Mouse (Mus musculus): ENCODE results near the gene Gtpbp6. TPM values are rescaled to one million over a fixed set of nuclear protein-coding genes. Genes with fewer than 3 reads are reported as not detected.
"Not testable (repeated sequence)": the region's sequence is repeated elsewhere in the genome, so short reads cannot be mapped to it uniquely, and the experiment has no call there.

Gene Gtpbp6
- 36.4 and 39.2 TPM in 2 replicates for polyA plus RNA-seq (2015; fragmentation: Nextera tagmentation; extraction: Ambion mirVana)

DNA sequence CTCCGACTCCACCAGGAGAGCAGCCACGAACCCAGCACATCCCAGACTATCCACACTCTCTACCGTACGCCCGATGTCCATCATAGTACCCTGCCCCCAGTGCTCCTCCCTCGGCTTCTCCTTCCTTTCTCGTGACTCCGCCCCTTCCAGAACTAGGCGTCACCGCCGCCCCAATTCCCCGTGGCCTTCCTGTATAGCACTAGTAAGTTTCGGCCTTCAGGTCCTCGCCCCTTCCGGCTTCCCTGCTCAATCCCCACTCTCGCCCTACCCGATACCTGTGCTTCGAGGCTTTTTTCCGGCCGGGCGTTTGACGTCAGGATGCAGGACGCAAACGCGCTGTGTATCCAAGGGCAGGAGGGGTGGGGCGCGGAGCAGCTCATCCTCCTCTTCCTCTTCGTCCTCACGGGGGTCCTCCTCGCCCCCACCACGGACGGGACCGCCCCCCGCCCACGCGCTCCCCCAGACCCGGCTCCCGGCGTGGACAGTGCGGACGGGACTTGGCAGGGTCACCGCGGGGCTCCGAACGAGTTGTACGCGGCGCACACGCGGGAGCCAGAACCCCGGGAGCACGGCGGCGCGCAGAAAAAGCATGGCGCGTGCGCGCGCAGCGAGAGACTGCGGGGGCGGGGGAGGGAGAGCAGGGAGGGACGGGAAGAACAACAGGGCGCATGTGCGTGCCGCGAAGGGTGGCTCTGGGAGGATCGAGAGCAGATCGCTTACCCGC lies at the start of gene Gtpbp6:
Gene Gtpbp6 (minus strand): TSS at position 617 of the 724 bp plus-strand sequence.
- peak; percentile 93 for ATAC-seq (ENCODE audit: low FRiP score, low TSS enrichment)
- under 1% methylated on average over 68 of the region's 71 CpGs for WGBS
- peaks cover 14% of the 10 kb centered on the region; the same call in 1 of the 2 replicates for H3K4me1 ChIP-seq (ENCODE audit: insufficient read depth, low read length)
- 0 out of 2 replicates have a peak, but pooled peaks cover 8% of the 10 kb centered on the region for H3K9me3 ChIP-seq (ENCODE audit: low read length)
- H3K9ac ChIP-seq (replicated peaks; ENCODE audit: low read length): peak within 1 kb of the TSS; percentile 84
- no peaks in the 10 kb centered on the region for H3K27me3 ChIP-seq (ENCODE audit: insufficient read depth, low read length)
- peak within 1 kb of the TSS; percentile 99 for H3K27ac ChIP-seq (ENCODE audit: low read length)
- H3K4me3 ChIP-seq (ENCODE audit: low read length): peak within 1 kb of the TSS; percentile 74
- peak within 1 kb of the TSS; percentile 76 for H3K4me2 ChIP-seq (replicated peaks; ENCODE audit: low read depth, low read length)
- H3K36me3 ChIP-seq (ENCODE audit: insufficient read depth, low read length): peaks cover 39% of the 10 kb centered on the region

DNA sequence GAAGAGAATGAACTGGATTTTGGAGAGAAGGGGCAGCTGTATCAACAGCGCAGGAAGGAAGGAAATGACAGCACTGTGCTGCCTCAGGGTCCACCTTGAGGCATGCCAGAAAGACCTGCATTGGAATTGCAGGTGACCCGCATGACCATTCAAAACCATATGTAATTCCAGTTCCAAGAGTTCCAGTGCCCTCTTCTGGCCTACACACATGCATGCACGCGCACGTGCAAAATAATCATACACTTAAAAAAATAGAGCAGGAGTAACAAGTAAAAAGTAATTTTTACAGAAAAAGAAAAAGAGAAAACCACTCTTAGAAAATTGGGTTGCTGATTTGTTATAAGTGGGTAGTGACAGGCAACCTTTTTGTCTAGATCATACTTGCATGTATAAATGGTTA lies 35.0 kb upstream of the Gtpbp6 start:
- H3K9me3 ChIP-seq (ENCODE audit: low read length): no peaks in the 10 kb centered on the region
- H3K4me1 ChIP-seq (ENCODE audit: insufficient read depth, low read length): no peaks in the 10 kb centered on the region
- H3K9ac ChIP-seq (replicated peaks; ENCODE audit: low read length): no peak overlapping the region
- H3K4me3 ChIP-seq (ENCODE audit: low read length): no peak overlapping the region
- 88% methylated on average over 5 of the region's 5 CpGs for WGBS
- H3K27me3 ChIP-seq (ENCODE audit: insufficient read depth, low read length): no peaks in the 10 kb centered on the region
- H3K27ac ChIP-seq (ENCODE audit: low read length): no peak overlapping the region
- no peak for ATAC-seq (ENCODE audit: low FRiP score, low TSS enrichment)
- H3K36me3 ChIP-seq (ENCODE audit: insufficient read depth, low read length): peaks cover 44% of the 10 kb centered on the region
- H3K4me2 ChIP-seq (replicated peaks; ENCODE audit: low read depth, low read length): no peak overlapping the region

DNA sequence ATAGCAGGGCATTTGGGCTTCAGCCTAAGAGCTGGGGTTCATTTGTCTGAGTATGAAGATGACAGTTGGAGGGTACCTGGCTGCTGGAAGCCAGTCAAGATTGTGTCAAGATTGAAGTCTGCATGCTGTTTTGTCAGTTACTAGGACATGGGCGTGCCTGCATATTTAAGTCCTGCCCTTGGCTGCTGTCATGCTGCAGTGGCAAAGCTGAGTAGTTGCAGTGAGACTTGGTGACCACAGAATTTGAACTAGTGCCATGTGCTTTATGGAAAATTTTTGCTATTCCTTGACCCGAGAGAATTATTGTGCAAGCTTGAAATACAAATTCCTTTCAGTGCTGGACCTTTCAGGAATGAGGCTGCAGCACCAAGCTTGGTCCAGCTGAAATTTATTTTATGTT lies 34.3 kb upstream of the Gtpbp6 start:
- no peak overlapping the region for H3K27ac ChIP-seq (ENCODE audit: low read length)
- no peak for ATAC-seq (ENCODE audit: low FRiP score, low TSS enrichment)
- no peak overlapping the region for H3K4me2 ChIP-seq (replicated peaks; ENCODE audit: low read depth, low read length)
- no peaks in the 10 kb centered on the region for H3K9me3 ChIP-seq (ENCODE audit: low read length)
- no peaks in the 10 kb centered on the region for H3K27me3 ChIP-seq (ENCODE audit: insufficient read depth, low read length)
- H3K36me3 ChIP-seq (ENCODE audit: insufficient read depth, low read length): peaks cover 37% of the 10 kb centered on the region
- no peaks in the 10 kb centered on the region for H3K4me1 ChIP-seq (ENCODE audit: insufficient read depth, low read length)
- H3K4me3 ChIP-seq (ENCODE audit: low read length): no peak overlapping the region
- H3K9ac ChIP-seq (replicated peaks; ENCODE audit: low read length): no peak overlapping the region
- WGBS: 87% methylated on average over 2 of the region's 2 CpGs

DNA sequence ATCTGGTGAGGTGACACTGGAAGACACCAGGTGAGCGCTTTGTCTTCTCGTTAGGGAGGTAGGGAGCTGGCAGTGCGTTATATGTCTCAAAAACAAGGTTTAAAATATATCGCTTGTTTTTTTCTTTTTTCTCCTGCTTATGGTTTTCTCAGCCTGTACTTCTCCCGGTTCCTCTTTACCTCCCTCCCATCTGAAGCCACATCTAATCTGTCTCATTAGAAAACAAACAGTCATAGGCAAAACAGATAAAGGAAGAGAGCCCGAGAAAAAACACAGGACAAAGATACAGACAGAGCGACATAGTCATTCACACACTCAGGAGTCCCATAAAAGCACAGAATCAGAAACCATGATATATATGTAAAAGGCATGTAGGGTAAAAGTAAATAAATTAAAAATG lies 32.4 kb upstream of the Gtpbp6 start:
- Histone ChIP-seq H3K9ac (replicated peaks; ENCODE audit: low read length) (no peak overlapping the region), H3K36me3 (ENCODE audit: insufficient read depth, low read length) (peaks cover 25% of the 10 kb centered on the region), H3K4me3 (ENCODE audit: low read length) (no peak overlapping the region), H3K4me2 (replicated peaks; ENCODE audit: low read depth, low read length) (no peak overlapping the region), H3K4me1 (ENCODE audit: insufficient read depth, low read length) (0 out of 2 replicates have a peak, but pooled peaks cover 11% of the 10 kb centered on the region), H3K27ac (ENCODE audit: low read length) (no peak overlapping the region), H3K9me3 (ENCODE audit: low read length) (no peaks in the 10 kb centered on the region), H3K27me3 (ENCODE audit: insufficient read depth, low read length) (no peaks in the 10 kb centered on the region)
- 93% methylated on average over 7 of the region's 7 CpGs for WGBS
- no peak for ATAC-seq (ENCODE audit: low FRiP score, low TSS enrichment)

DNA sequence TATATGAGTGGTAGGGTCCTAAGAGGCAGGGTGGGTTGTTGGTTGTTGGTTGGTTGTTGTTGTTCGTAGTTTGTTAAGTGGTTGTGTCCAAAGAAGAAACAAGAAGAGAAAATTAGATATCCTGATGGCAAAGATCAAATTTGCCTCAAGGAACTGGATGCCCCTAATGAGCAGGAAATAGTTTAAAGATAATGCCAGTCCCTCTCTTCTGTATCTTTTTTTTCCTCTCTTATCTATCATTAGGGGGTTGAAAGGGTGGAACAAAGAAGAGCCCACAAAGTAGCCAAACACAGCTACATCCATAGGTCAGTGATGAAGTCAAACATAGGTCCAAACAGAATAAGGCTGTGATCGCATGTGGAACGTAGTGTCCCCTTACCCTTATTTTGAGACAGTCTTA lies 31.3 kb upstream of the Gtpbp6 start:
- Histone ChIP-seq H3K27me3 (ENCODE audit: insufficient read depth, low read length) (no peaks in the 10 kb centered on the region), H3K9me3 (ENCODE audit: low read length) (peaks cover 5% of the 10 kb centered on the region; the same call in 1 of the 2 replicates), H3K4me2 (replicated peaks; ENCODE audit: low read depth, low read length) (no peak overlapping the region), H3K27ac (ENCODE audit: low read length) (no peak overlapping the region), H3K4me1 (ENCODE audit: insufficient read depth, low read length) (0 out of 2 replicates have a peak, but pooled peaks cover 11% of the 10 kb centered on the region), H3K4me3 (ENCODE audit: low read length) (no peak overlapping the region), H3K9ac (replicated peaks; ENCODE audit: low read length) (no peak overlapping the region), H3K36me3 (ENCODE audit: insufficient read depth, low read length) (peaks cover 16% of the 10 kb centered on the region)
- no peak for ATAC-seq (ENCODE audit: low FRiP score, low TSS enrichment)
- 92% methylated on average over 3 of the region's 3 CpGs for WGBS

DNA sequence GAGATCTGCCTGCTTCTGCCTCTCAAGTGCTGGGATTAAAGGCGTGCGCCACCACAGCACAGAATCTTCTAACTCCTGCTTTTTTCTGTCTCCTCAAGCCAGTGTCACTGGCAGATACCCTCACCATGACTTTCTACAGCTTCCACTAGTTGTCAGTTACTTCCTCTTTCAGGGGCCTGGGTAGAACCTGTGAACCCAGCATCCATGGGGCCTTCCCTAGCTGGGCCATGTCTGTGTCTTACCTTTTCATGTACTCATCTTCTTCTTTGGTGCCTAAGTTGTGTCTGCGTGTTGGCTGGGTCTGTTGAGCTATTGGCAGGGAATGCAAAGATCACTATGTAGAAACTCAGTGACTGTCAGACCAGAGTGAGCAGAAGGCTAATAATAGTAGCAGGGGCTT lies 29.8 kb upstream of the Gtpbp6 start:
- no peak overlapping the region for H3K9ac ChIP-seq (replicated peaks; ENCODE audit: low read length)
- no peak for ATAC-seq (ENCODE audit: low FRiP score, low TSS enrichment)
- H3K27me3 ChIP-seq (ENCODE audit: insufficient read depth, low read length): no peaks in the 10 kb centered on the region
- H3K4me2 ChIP-seq (replicated peaks; ENCODE audit: low read depth, low read length): no peak overlapping the region
- peaks cover 14% of the 10 kb centered on the region for H3K9me3 ChIP-seq (ENCODE audit: low read length)
- H3K4me1 ChIP-seq (ENCODE audit: insufficient read depth, low read length): 0 out of 2 replicates have a peak, but pooled peaks cover 11% of the 10 kb centered on the region
- H3K4me3 ChIP-seq (ENCODE audit: low read length): no peak overlapping the region
- 95% methylated on average over 3 of the region's 3 CpGs for WGBS
- H3K36me3 ChIP-seq (ENCODE audit: insufficient read depth, low read length): peaks cover 6% of the 10 kb centered on the region
- H3K27ac ChIP-seq (ENCODE audit: low read length): no peak overlapping the region

DNA sequence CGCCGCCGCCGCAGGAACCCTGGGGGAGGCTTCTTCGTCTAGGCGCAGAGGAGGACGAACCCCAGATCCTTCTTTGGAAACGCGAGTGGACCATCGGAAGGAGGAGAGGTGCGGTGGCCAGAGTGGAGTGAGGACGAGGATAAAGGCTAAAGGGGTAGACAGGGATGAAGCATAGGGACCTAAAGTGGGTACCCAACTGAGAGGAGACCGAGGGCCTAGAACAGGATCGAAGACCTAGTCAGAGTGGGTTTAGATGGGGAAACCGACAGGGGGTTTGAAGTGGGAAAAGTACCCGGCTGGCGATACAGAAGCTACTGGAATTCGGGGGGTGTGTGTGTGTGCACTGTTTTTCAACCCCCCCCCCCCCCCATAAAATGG lies 28.1 kb upstream of the Gtpbp6 start:
- no peak for ATAC-seq (ENCODE audit: low FRiP score, low TSS enrichment)
- 4% methylated on average over 18 of the region's 18 CpGs for WGBS
- Histone ChIP-seq H3K4me2 (replicated peaks; ENCODE audit: low read depth, low read length) (peak overlapping the region; percentile 77), H3K4me1 (ENCODE audit: insufficient read depth, low read length) (0 out of 2 replicates have a peak, but pooled peaks cover 11% of the 10 kb centered on the region), H3K27ac (ENCODE audit: low read length) (peak overlapping the region; percentile 55; the same call in 1 of the 2 replicates), H3K36me3 (ENCODE audit: insufficient read depth, low read length) (peaks cover 8% of the 10 kb centered on the region), H3K9ac (replicated peaks; ENCODE audit: low read length) (peak overlapping the region; percentile 83), H3K4me3 (ENCODE audit: low read length) (peak overlapping the region; percentile 95), H3K27me3 (ENCODE audit: insufficient read depth, low read length) (no peaks in the 10 kb centered on the region), H3K9me3 (ENCODE audit: low read length) (peaks cover 17% of the 10 kb centered on the region)

DNA sequence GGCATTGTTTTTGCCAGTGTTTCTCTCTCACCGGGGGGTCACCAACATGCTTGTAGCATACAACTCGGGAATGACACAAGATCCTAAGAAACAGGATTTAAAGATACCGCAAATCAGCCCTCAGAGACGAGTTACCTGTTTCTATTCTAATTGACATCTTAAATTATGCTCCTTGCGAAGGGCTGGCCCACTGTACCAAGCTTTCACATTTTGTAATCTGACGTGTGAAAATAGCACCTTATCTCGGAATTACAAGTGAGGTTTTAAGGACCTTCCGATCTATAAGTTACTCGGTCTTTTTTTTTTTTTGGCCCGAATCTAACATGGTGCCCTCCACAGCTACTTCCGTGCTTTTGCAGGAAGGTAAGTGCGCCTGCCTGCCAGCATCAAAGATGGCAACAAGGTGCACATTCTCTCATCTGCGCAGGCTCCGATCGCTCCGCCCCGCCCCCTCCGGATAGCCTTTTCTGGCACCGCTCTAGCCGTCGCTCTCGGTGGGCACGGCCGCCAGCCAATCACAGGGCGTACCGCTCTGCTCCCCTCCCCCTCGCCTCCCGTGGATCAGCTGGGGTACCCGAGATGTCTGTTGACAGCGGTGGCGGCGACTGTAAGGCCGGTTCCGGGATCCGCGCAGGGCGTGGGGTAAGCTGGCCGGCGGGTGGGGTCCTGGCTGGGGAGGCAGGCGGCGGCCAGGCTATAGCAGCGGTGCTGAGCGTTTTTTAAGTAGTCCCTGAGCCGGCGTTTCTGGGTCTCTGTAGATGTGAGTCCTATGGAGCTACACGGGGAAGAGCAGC lies 27.5 kb upstream of the Gtpbp6 start, which contains the start of gene Chfr:
Gene Chfr (plus strand): TSS at position 550 of the 794 bp plus-strand sequence.
- peaks cover 11% of the 10 kb centered on the region for H3K36me3 ChIP-seq (ENCODE audit: insufficient read depth, low read length)
- no peaks in the 10 kb centered on the region for H3K27me3 ChIP-seq (ENCODE audit: insufficient read depth, low read length)
- WGBS: 3% methylated on average over 46 of the region's 46 CpGs
- ATAC-seq (ENCODE audit: low FRiP score, low TSS enrichment): peak; percentile 99
- H3K4me3 ChIP-seq (ENCODE audit: low read length): peak within 1 kb of the TSS; percentile 95
- peak within 1 kb of the TSS; percentile 83 for H3K9ac ChIP-seq (replicated peaks; ENCODE audit: low read length)
- H3K27ac ChIP-seq (ENCODE audit: low read length): peak within 1 kb of the TSS; percentile 55; the same call in 1 of the 2 replicates
- peak within 1 kb of the TSS; percentile 77 for H3K4me2 ChIP-seq (replicated peaks; ENCODE audit: low read depth, low read length)
- 0 out of 2 replicates have a peak, but pooled peaks cover 11% of the 10 kb centered on the region for H3K4me1 ChIP-seq (ENCODE audit: insufficient read depth, low read length)
- peaks cover 23% of the 10 kb centered on the region for H3K9me3 ChIP-seq (ENCODE audit: low read length)

DNA sequence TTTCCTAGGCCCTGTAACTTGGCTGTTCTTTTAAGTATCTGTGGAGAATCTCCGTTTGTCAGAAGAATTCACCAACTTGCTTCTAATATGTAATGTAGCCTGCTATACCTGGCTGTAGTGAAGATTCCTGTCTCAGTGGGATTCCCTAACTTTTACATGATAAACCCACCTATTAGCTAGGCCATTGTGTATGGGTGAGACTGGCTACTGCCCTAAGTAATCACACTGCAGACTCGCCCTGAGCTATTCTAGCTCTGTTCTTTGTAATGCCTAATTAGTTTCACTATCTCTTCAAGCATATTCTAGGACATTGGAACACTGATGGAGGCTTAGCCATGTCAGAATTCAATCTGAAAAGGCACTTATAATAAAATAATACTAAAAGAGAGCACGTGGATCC lies 14.4 kb upstream of the Gtpbp6 start:
- H3K4me1 ChIP-seq (ENCODE audit: insufficient read depth, low read length); H3K27ac ChIP-seq (ENCODE audit: low read length); H3K4me2 ChIP-seq (replicated peaks; ENCODE audit: low read depth, low read length); ATAC-seq (ENCODE audit: low FRiP score, low TSS enrichment); H3K4me3 ChIP-seq (ENCODE audit: low read length); H3K9ac ChIP-seq (replicated peaks; ENCODE audit: low read length); H3K9me3 ChIP-seq (ENCODE audit: low read length); H3K27me3 ChIP-seq (ENCODE audit: insufficient read depth, low read length): not testable (repeated sequence)
- WGBS: 83% methylated on average over 3 of the region's 3 CpGs
- peaks cover 38% of the 10 kb centered on the region for H3K36me3 ChIP-seq (ENCODE audit: insufficient read depth, low read length)
